20 mouse cellular contexts compared by ENCODE assay signal in genomic region chr5:139411665-139412314, GRCm38 (mm10). TPM values are rescaled to one million over a fixed set of nuclear protein-coding genes. Genes with fewer than 3 reads are reported as not detected.
A peak's percentile ranks its signal among the peaks of the same experiment; 100 is the strongest.
DNase-seq lines count a peak whose midpoint lies in the region; ATAC-seq and TF ChIP-seq lines count a peak whose summit lies in the region.
"Had no signal": no experiment of that assay in that cellular context is flagged by ENCODE, and none has a peak within 500 bp of the region (broad histone marks: within the 10 kb centered on the region; RNA-seq: fewer than 3 reads in every experiment).

No protein-coding gene starts in this region.

- H3K4me1 ChIP-seq in kidney, embryonic 15.5 days = peaks cover 60% of the 10 kb centered on the region
- no peaks in the 10 kb centered on the region; the same call in 1 of the 2 replicates for H3K4me1 ChIP-seq in lung, embryonic 14.5 days (ENCODE audit: insufficient read depth)
- peaks cover 44% of the 10 kb centered on the region for H3K4me1 ChIP-seq in neural tube, embryonic 13.5 days (replicated peaks)
- H3K4me1 ChIP-seq in neural tube, embryonic 15.5 days = peaks cover 18% of the 10 kb centered on the region
- H3K4me1 ChIP-seq: forebrain, embryonic 13.5 days had no signal

- ATAC-seq in kidney, embryonic 15.5 days (replicated peaks; ENCODE audit: low FRiP score) = no peak
- no peak for ATAC-seq in lung, embryonic 14.5 days (ENCODE audit: insufficient read depth)
- no peak for ATAC-seq in neural tube, embryonic 13.5 days (ENCODE audit: low read depth)
- ATAC-seq in neural tube, embryonic 15.5 days (ENCODE audit: low FRiP score) = no peak
- ATAC-seq: forebrain, embryonic 13.5 days; forebrain, postnatal 0 days had no signal

- 0 out of 2 replicates have a peak, but pooled peaks cover 5% of the 10 kb centered on the region for H3K36me3 ChIP-seq in kidney, embryonic 15.5 days
- no peaks in the 10 kb centered on the region for H3K36me3 ChIP-seq in lung, embryonic 14.5 days (ENCODE audit: insufficient read depth)
- H3K36me3 ChIP-seq in neural tube, embryonic 13.5 days = no peaks in the 10 kb centered on the region
- H3K36me3 ChIP-seq in neural tube, embryonic 15.5 days = no peaks in the 10 kb centered on the region

- H3K4me3 ChIP-seq in kidney, embryonic 15.5 days (replicated peaks) = no peak overlapping the region
- no peak overlapping the region for H3K4me3 ChIP-seq in lung, embryonic 14.5 days (ENCODE audit: low read depth, low read length)
- no peak overlapping the region for H3K4me3 ChIP-seq in neural tube, embryonic 13.5 days
- no peak overlapping the region for H3K4me3 ChIP-seq in neural tube, embryonic 15.5 days (replicated peaks)
- H3K4me3 ChIP-seq: embryonic facial prominence, embryonic 10.5 days; forebrain, embryonic 13.5 days; gastrocnemius, adult 2 months; heart, embryonic 13.5 days; hindbrain, embryonic 12.5 days had no signal

- H3K9ac ChIP-seq in kidney, embryonic 15.5 days = no peak overlapping the region
- H3K9ac ChIP-seq in lung, embryonic 14.5 days = no peak overlapping the region
- H3K9ac ChIP-seq in neural tube, embryonic 13.5 days = no peak overlapping the region
- no peak overlapping the region for H3K9ac ChIP-seq in neural tube, embryonic 15.5 days (replicated peaks)
- H3K9ac ChIP-seq: forebrain, embryonic 13.5 days; forebrain, postnatal 0 days; heart, embryonic 13.5 days; hindbrain, embryonic 12.5 days had no signal

- no peak for TF ChIP-seq CTCF in lung, embryonic 14.5 days (IDR thresholded peaks at IDR 0.05; ENCODE audit: low read depth)

- no peak for DNase-seq in kidney, postnatal 25 days
- peak; percentile 64 for DNase-seq in lung, embryonic 14.5 days
- DNase-seq in lung, adult 18-20 months = no peak
- DNase-seq in lung, postnatal 14 days = peak; percentile 50
- no peak for DNase-seq in testis, postnatal 10 days (ENCODE audit: low spot score)
- DNase-seq: adrenal gland, adult 8-10 months; adrenal gland, postnatal 36 days; forebrain, postnatal 0 days; gastrocnemius, adult 2 months; gastrocnemius, postnatal 25 days; heart, postnatal 4 days had no signal

- no peaks in the 10 kb centered on the region for H3K9me3 ChIP-seq in kidney, embryonic 15.5 days (replicated peaks)
- H3K9me3 ChIP-seq in lung, embryonic 14.5 days (ENCODE audit: low read depth, low read length) = no peaks in the 10 kb centered on the region
- H3K9me3 ChIP-seq in neural tube, embryonic 13.5 days = no peaks in the 10 kb centered on the region
- H3K9me3 ChIP-seq in neural tube, embryonic 15.5 days (replicated peaks) = no peaks in the 10 kb centered on the region
- H3K9me3 ChIP-seq: embryonic facial prominence, embryonic 10.5 days; forebrain, embryonic 13.5 days; heart, embryonic 13.5 days; hindbrain, embryonic 12.5 days had no signal

- no peak overlapping the region for H3K4me2 ChIP-seq in kidney, embryonic 15.5 days
- H3K4me2 ChIP-seq in lung, embryonic 14.5 days = no peak overlapping the region
- H3K4me2 ChIP-seq in neural tube, embryonic 13.5 days = no peak overlapping the region
- no peak overlapping the region for H3K4me2 ChIP-seq in neural tube, embryonic 15.5 days
- H3K4me2 ChIP-seq: forebrain, embryonic 13.5 days; heart, embryonic 13.5 days; hindbrain, embryonic 12.5 days had no signal

- H3K27ac ChIP-seq in kidney, embryonic 15.5 days = 0 out of 2 replicates have a peak overlapping the region, but pooled peaks have one; percentile 1
- no peak overlapping the region for H3K27ac ChIP-seq in lung, embryonic 14.5 days (ENCODE audit: low read depth)
- H3K27ac ChIP-seq in neural tube, embryonic 13.5 days (replicated peaks) = peak overlapping the region; percentile 10; the same call in 1 of the 2 replicates
- H3K27ac ChIP-seq in neural tube, embryonic 15.5 days (replicated peaks) = no peak overlapping the region
- H3K27ac ChIP-seq: embryonic facial prominence, embryonic 10.5 days; forebrain, embryonic 13.5 days; gastrocnemius, adult 2 months; heart, embryonic 13.5 days; hindbrain, embryonic 12.5 days had no signal

- no peaks in the 10 kb centered on the region for H3K27me3 ChIP-seq in kidney, embryonic 15.5 days
- no peaks in the 10 kb centered on the region for H3K27me3 ChIP-seq in lung, embryonic 14.5 days (ENCODE audit: insufficient read depth, low read length)
- H3K27me3 ChIP-seq in neural tube, embryonic 13.5 days = no peaks in the 10 kb centered on the region
- no peaks in the 10 kb centered on the region for H3K27me3 ChIP-seq in neural tube, embryonic 15.5 days (replicated peaks)
- H3K27me3 ChIP-seq: forebrain, embryonic 13.5 days; hindbrain, embryonic 12.5 days had no signal

- 51% methylated on average over 15 of the region's 15 CpGs for WGBS in kidney, embryonic 15.5 days
- 56% methylated on average over 15 of the region's 15 CpGs for WGBS in lung, embryonic 14.5 days
- WGBS in neural tube, embryonic 13.5 days = 68% methylated on average over 15 of the region's 15 CpGs
- 59% methylated on average over 15 of the region's 15 CpGs for WGBS in neural tube, embryonic 15.5 days

RNA-seq across cellular contexts. Expression of gene C130050O18Rik, which starts 6.7 kb away (rescaled TPM):
- polyA plus RNA-seq in kidney, embryonic 15.5 days (2015; fragmentation: Nextera tagmentation; extraction: Ambion mirVana) = 0.60 and 1.2 TPM in 2 replicates
- 1.1 TPM in 2 replicates for polyA plus RNA-seq in lung, embryonic 14.5 days (2014; fragmentation: Nextera tagmentation; extraction: Ambion mirVana)
- 0.38 and 0.39 TPM in 2 replicates for polyA plus RNA-seq in neural tube, embryonic 13.5 days (2015; fragmentation: Nextera tagmentation; extraction: Ambion mirVana)
- 0.47 and 0.64 TPM in 2 replicates for polyA plus RNA-seq in neural tube, embryonic 15.5 days (2015; fragmentation: Nextera tagmentation; extraction: Ambion mirVana)

RNA-seq across cellular contexts. Expression of gene Gper1, which starts 11.2 kb away (rescaled TPM):
- polyA plus RNA-seq in kidney, embryonic 15.5 days (2015; fragmentation: Nextera tagmentation; extraction: Ambion mirVana) = 5.1 and 5.7 TPM in 2 replicates
- 5.5 and 5.9 TPM in 2 replicates for polyA plus RNA-seq in lung, embryonic 14.5 days (2014; fragmentation: Nextera tagmentation; extraction: Ambion mirVana)
- 8.5 and 9.9 TPM in 2 replicates for polyA plus RNA-seq in neural tube, embryonic 13.5 days (2015; fragmentation: Nextera tagmentation; extraction: Ambion mirVana)
- 7.8 and 9.6 TPM in 2 replicates for polyA plus RNA-seq in neural tube, embryonic 15.5 days (2015; fragmentation: Nextera tagmentation; extraction: Ambion mirVana)

RNA-seq across cellular contexts. Expression of gene Gpr146, which starts 34.3 kb away (rescaled TPM):
- polyA plus RNA-seq in kidney, embryonic 15.5 days (2015; fragmentation: Nextera tagmentation; extraction: Ambion mirVana) = 4.1 and 5.4 TPM in 2 replicates
- polyA plus RNA-seq in lung, embryonic 14.5 days (2014; fragmentation: Nextera tagmentation; extraction: Ambion mirVana) = 3.5 and 4.3 TPM in 2 replicates
- 1.8 and 1.9 TPM in 2 replicates for polyA plus RNA-seq in neural tube, embryonic 13.5 days (2015; fragmentation: Nextera tagmentation; extraction: Ambion mirVana)
- 2.6 and 3.0 TPM in 2 replicates for polyA plus RNA-seq in neural tube, embryonic 15.5 days (2015; fragmentation: Nextera tagmentation; extraction: Ambion mirVana)

RNA-seq across cellular contexts. Expression of gene 3110082I17Rik, which starts 48.5 kb away (rescaled TPM):
- 39.9 and 43.3 TPM in 2 replicates for polyA plus RNA-seq in kidney, embryonic 15.5 days (2015; fragmentation: Nextera tagmentation; extraction: Ambion mirVana)
- polyA plus RNA-seq in lung, embryonic 14.5 days (2014; fragmentation: Nextera tagmentation; extraction: Ambion mirVana) = 39.4 and 44.4 TPM in 2 replicates
- polyA plus RNA-seq in neural tube, embryonic 13.5 days (2015; fragmentation: Nextera tagmentation; extraction: Ambion mirVana) = 14.9 and 15.1 TPM in 2 replicates
- polyA plus RNA-seq in neural tube, embryonic 15.5 days (2015; fragmentation: Nextera tagmentation; extraction: Ambion mirVana) = 15.7 and 22.7 TPM in 2 replicates

RNA-seq across cellular contexts. Expression of gene Cyp2w1, which starts 59.4 kb away (rescaled TPM):
- 0.16 and 0.60 TPM in 2 replicates for polyA plus RNA-seq in kidney, embryonic 15.5 days (2015; fragmentation: Nextera tagmentation; extraction: Ambion mirVana)
- not detected in 2 replicates for polyA plus RNA-seq in lung, embryonic 14.5 days (2014; fragmentation: Nextera tagmentation; extraction: Ambion mirVana)
- polyA plus RNA-seq in neural tube, embryonic 13.5 days (2015; fragmentation: Nextera tagmentation; extraction: Ambion mirVana) = not detected in 2 replicates
- 2.1 TPM in 1 of 2 replicates, not detected in the other for polyA plus RNA-seq in neural tube, embryonic 15.5 days (2015; fragmentation: Nextera tagmentation; extraction: Ambion mirVana)
- polyA plus RNA-seq: cerebellum, adult 2 months; embryonic facial prominence, embryonic 10.5 days; forebrain, embryonic 13.5 days; forebrain, postnatal 0 days; heart, embryonic 13.5 days; heart, postnatal 0 days had no signal

Comparison
In these comparisons a context has a peak if more than half of its experiments do, and no peak if none do; other contexts are left out.
1. H3K27ac ChIP-seq: peak in kidney, embryonic 15.5 days (single experiment) and neural tube, embryonic 13.5 days (single experiment); none in lung, embryonic 14.5 days (single experiment) and neural tube, embryonic 15.5 days (single experiment).
2. DNase-seq: peak in lung, embryonic 14.5 days (single experiment) and lung, postnatal 14 days (single experiment); none in kidney, postnatal 25 days (0 of 2), lung, adult 18-20 months (0 of 2) and testis, postnatal 10 days (single experiment).